Mouse (Mus musculus): ENCODE results near the gene Snrpd3.
"Not testable (repeated sequence)": the region's sequence is repeated elsewhere in the genome, so short reads cannot be mapped to it uniquely, and the experiment has no call there.

Snrpd3 gene

GRCm38 (mm10) chr10:75535423-75535822 lies 18.1 kb downstream of the Snrpd3 start:
- DNase-seq (ENCODE audit: low spot score), result no peak

DNA sequence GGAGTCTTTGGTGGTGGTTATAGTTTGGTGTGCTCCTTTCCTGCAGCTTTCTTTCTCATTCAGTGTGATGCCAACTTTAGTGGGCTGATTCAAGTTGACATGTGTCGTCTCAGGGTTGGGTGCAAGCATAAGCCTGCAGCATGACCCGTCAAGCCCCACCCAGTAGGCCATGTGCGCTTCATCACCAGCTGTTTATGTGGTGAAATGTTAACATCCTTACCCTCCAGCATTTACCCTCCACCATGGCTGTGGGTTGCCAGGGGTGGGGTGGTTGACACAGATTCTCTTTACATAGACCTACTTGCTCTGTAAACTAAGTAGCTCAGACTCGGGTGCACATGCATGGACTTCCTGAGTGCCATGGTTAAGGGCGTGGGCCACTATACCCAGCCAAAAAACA lies 18.8 kb downstream of the Snrpd3 start:
- no peak for DNase-seq (ENCODE audit: low spot score)

- no peak for DNase-seq (ENCODE audit: low spot score)
Observed at GRCm38 (mm10) chr10:75547901-75548300, 30.6 kb downstream of the Snrpd3 start.

DNA sequence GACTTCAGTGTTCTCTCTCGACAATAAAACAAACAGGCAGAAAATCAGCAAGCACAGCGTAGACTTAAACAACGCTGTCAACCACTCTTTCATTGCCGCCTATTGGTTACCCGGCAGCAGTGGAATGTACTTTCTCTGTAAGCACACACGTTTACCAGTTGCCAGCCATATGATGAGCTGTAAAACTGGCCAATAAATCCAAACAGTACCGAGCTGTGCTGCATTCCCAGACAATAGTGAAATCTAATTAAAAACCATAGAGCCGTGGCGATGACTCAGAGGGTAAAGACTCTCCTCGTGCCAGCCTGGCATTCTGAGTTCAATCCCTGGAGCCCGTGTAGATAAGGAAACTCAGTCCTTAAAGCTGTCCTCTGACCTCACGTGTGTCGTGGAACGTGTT lies 31.1 kb downstream of the Snrpd3 start:
- DNase-seq (ENCODE audit: low spot score), result no peak

DNA sequence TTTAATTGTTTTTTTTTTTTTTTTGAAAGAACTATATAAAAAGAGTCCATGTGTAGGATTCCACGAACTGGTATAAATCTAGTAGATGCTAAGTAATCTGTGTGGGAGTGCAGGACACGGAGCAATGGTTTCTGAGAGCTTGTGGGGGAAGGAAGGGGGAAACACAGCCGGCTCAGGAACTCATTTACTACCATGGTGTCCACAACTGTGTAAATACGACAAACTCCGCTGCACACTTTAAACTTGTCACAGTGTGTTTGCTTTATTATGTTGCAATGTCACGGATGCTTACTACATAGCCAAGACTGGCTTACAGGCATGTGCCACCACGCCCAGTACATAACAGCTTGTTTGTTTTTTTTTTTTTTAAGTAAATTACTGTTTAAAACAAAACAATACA lies 32.5 kb downstream of the Snrpd3 start:
- DNase-seq (ENCODE audit: low spot score), result no peak

- no peak for DNase-seq (ENCODE audit: low spot score)
Observed at GRCm38 (mm10) chr10:75551175-75551574, 33.8 kb downstream of the Snrpd3 start.

- no peak for DNase-seq (ENCODE audit: low spot score)
Observed at GRCm38 (mm10) chr10:75552106-75552505, 34.8 kb downstream of the Snrpd3 start.

DNA sequence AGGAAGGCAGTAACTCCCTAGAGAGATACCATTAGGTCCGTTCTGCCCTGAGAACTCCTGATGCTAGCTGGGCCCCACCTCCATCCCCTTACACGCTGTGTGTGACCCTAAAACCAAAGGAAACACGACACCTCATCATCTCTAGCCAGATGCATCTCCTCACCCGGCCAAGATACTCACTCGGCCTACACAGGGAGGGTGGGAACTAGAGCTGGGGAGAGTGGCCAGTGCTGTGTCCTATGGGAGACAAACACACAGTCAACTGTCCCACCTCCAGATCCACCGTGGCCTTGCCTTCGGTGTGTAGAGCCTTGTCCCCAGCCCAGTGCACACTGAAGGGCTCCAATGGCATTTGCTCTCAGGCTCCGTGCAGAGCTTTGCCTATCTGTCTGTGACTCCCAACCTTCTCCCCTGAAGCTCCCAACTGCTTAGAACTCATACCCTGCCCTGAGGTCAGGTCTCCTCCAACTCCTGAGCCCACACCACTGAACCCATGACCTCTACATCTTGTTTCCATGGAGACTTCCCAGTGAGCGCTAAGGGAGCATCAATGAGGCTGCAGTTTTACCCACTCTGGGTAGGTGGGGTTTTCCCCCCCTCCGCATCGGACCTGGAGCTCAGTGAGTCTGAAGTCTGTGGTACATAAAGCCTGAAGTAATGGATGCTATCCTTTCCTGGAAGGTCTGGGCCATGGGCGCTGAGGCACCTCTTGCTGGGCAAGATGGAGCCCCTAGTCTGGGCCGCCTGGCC lies 35.5 kb downstream of the Snrpd3 start:
- DNase-seq (ENCODE audit: low spot score), result no peak

DNA sequence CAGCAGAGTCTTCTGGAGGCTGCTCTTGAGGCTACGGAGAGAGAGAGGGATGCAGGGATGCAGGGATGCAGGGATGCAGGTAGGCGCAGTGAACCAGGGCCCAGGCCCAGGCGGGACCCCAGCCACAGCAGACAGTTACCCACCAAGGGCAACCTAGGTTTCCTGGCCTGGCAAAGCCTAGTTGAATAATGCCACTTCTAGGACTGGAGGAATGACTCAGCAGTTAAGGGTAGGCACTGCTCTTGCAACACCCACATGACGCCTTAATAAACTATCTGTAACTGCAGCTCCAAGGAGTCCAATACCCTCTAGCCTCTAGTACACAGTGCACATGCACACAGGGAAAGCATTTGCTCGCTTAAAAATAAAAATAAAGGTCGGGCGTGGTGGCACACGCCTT lies 36.7 kb downstream of the Snrpd3 start:
- no peak for DNase-seq (ENCODE audit: low spot score)

GRCm38 (mm10) chr10:75555557-75555956 lies 38.2 kb downstream of the Snrpd3 start:
- DNase-seq (ENCODE audit: low spot score), result no peak

DNA sequence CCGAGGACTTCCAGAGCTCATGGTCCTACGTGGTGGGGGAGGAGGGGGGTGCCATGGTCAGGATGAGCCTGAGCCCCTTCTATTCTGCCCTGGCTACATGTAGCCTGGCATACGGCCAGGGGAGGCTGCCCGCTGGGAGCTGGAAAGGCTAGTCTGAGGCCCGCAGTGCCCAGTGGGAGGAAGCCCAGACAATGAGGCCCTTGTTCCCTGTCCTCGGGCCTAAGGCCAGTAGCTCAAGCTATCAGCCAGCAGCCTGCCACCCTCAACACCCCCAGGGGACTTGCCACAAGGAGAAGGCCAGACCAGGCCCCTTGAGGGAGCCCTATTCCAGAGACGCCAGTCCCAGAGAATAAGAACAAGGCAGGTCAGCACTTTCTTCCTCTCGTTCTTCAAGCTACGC lies 38.7 kb downstream of the Snrpd3 start:
- no peak for DNase-seq (ENCODE audit: low spot score)

GRCm38 (mm10) chr10:75558515-75558914 lies 41.2 kb downstream of the Snrpd3 start:
- no peak for DNase-seq (ENCODE audit: low spot score)

DNA sequence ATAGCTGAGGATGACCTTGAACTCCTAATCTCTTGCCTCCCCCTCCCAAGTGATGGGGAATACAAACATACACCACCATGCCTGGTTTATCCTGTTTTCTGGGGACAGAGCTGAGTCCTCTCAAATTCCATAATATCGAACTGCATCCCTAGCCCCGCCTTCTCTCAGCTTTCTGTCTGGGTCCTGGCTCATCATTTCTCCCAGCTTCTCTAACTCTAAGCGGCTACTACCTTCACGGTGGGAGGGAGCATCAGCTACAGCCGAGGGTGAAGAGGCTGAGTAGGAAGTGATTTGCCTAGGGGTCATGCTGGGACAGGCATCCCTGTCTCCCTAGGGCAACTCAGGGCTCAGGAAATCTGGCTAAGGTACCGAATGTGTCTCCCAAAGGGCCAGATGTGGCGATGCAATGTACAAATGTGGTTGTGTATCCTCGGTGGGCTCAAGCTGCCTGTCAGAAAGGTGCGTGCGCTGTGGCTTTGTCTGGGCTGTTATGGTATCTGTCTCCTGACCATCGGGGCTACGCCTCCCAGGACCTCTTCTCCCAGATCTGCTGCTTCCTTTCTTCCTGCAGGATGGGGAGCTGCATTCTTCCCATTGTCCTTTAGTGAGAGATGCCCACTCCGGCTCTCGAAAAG lies 41.8 kb downstream of the Snrpd3 start:
- no peak for DNase-seq (ENCODE audit: low spot score)

GRCm38 (mm10) chr10:75559676-75560548 lies 42.6 kb downstream of the Snrpd3 start, which contains the start of gene Lrrc75b:
Gene Lrrc75b, minus strand, starts transcription at chr10:75560330.
- no peak for DNase-seq (ENCODE audit: low spot score)

- no peak for DNase-seq (ENCODE audit: low spot score)
Observed at GRCm38 (mm10) chr10:75560549-75560899, 43.2 kb downstream of the Snrpd3 start.

- DNase-seq (ENCODE audit: low spot score), result no peak
Observed at GRCm38 (mm10) chr10:75561071-75561654, 43.8 kb downstream of the Snrpd3 start, which contains the start of gene Ggt1. Gene Ggt1, plus strand, starts transcription at chr10:75561604.

- DNase-seq (ENCODE audit: low spot score), result no peak
Observed at GRCm38 (mm10) chr10:75562596-75562995, 45.2 kb downstream of the Snrpd3 start.

- DNase-seq (ENCODE audit: low spot score), result no peak
Observed at GRCm38 (mm10) chr10:75564687-75565265, 47.4 kb downstream of the Snrpd3 start.

GRCm38 (mm10) chr10:75565436-75565835 lies 48.1 kb downstream of the Snrpd3 start:
- no peak for DNase-seq (ENCODE audit: low spot score)

- no peak for DNase-seq (ENCODE audit: low spot score)
Observed at GRCm38 (mm10) chr10:75565906-75566305, 48.6 kb downstream of the Snrpd3 start.

DNA sequence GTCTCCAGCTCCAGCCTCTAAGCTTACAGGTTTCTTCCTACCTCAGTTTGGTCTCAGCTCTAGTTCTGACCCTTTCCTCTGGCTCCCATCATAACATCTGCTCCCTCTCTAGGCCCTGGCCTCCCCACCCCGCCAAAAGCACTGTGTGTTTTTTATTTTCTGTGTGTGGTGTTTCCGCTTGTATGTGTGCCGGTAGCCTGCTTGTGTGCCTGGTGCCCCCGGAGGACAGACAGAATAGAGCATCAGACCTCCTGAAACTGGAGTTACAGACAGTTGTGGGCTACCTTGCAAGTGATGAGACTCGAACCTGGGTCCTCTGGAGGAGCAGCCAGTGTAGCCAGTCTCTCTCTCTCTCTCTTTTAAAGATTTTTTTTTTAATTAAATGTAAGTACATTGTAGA lies 49.0 kb downstream of the Snrpd3 start:
- no peak for DNase-seq (ENCODE audit: low spot score)

DNA sequence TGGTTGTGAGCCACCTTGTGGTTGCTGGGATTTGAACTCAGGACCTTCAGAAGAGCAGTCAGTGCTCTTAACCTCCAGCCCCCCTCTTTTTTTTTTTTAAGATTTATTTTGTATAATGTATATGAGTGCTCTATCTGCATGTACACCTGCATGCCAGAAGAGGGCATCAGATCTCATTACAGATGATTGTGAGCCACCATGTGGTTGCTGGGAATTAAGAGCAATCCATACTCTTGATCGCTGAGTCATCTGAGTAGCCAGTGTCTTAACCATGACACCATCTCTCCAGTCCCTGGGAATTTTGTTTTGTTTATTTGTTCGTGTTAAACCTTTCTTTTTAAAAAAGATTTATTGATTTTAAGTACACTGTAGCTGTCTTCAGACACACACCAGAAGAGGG lies 49.4 kb downstream of the Snrpd3 start:
- DNase-seq (ENCODE audit: low spot score), result not testable (repeated sequence)

Data from urinary bladder, postnatal 25 days (tissue).